Mouse (Mus musculus): ENCODE results near the gene Gm44502. TPM values are rescaled to one million over a fixed set of nuclear protein-coding genes. Genes with fewer than 3 reads are reported as not detected.

The Gm44502 gene
- polyA plus RNA-seq, 1 experiment from 2014 or later, result not detected

DNA sequence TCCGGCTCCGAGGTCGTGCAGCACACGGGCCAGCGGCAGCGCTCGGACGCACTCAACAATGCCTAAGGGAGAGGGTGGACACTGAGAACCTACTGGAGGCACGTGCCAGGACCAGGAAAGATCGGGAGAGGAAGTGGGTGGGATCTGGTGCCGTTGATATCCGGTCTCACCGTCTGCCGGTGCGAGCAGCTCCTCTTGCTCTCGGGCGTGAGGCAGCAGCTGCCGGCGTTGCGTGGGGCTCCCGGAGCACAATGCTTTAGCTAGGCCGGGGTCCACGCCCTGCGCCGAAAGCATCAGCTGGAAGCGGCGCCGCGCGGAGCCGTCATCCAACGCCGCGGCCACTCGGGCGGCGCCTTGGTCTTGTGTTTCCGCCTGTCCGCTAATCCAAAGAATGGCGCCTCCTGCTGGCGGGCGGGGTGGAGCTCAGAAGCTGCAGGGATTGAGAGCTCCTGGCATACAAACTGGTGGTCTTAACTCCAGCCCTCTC, 55.7 kb downstream of the Gm44502 start, which contains the start of gene Sco2:
Gene Sco2 (minus strand): TSS at position 85 of the 487 bp plus-strand sequence.
- H3K27ac ChIP-seq, result peak within 1 kb of the TSS; percentile 93
- H3K4me3 ChIP-seq, result peak within 1 kb of the TSS; percentile 64
- H3K4me2 ChIP-seq, result peak within 1 kb of the TSS; percentile 84
- H3K27me3 ChIP-seq, result peaks cover 31% of the 10 kb centered on the region
- H3K9ac ChIP-seq, result peak within 1 kb of the TSS; percentile 77
- peaks cover 20% of the 10 kb centered on the region for H3K4me1 ChIP-seq
- peak; percentile 74 for ATAC-seq (ENCODE audit: borderline replicate concordance, extremely low read depth, low FRiP score, low TSS enrichment)
- H3K9me3 ChIP-seq, result no peaks in the 10 kb centered on the region
- under 1% methylated on average over 42 of the region's 42 CpGs for WGBS
- H3K36me3 ChIP-seq, result peaks cover 39% of the 10 kb centered on the region

- peak overlapping the region; percentile 64 for H3K4me3 ChIP-seq
- H3K27me3 ChIP-seq, result peaks cover 25% of the 10 kb centered on the region
- H3K4me1 ChIP-seq, result peaks cover 15% of the 10 kb centered on the region
- H3K4me2 ChIP-seq, result peak overlapping the region; percentile 84
- H3K9me3 ChIP-seq, result no peaks in the 10 kb centered on the region
- peak overlapping the region; percentile 93 for H3K27ac ChIP-seq
- ATAC-seq (ENCODE audit: borderline replicate concordance, extremely low read depth, low FRiP score, low TSS enrichment), result peak; percentile 84
- H3K9ac ChIP-seq, result peak overlapping the region; percentile 77
- WGBS, result under 1% methylated on average over 35 of the region's 35 CpGs
- H3K36me3 ChIP-seq, result peaks cover 46% of the 10 kb centered on the region
Observed at GRCm38 (mm10) chr15:89373027-89373761, 56.3 kb downstream of the Gm44502 start.

GRCm38 (mm10) chr15:89372536-89372935, 57.0 kb downstream of the Gm44502 start:
- ATAC-seq (ENCODE audit: borderline replicate concordance, extremely low read depth, low FRiP score, low TSS enrichment), result no peak
- H3K27me3 ChIP-seq, result peaks cover 19% of the 10 kb centered on the region
- peak overlapping the region; percentile 93; the same call in 1 of the 2 replicates for H3K27ac ChIP-seq
- no peaks in the 10 kb centered on the region for H3K9me3 ChIP-seq
- peak overlapping the region; percentile 64; the same call in 1 of the 2 replicates for H3K4me3 ChIP-seq
- peaks cover 52% of the 10 kb centered on the region for H3K36me3 ChIP-seq
- H3K4me1 ChIP-seq, result peaks cover 15% of the 10 kb centered on the region
- peak overlapping the region; percentile 84 for H3K4me2 ChIP-seq
- 72% methylated on average over 7 of the region's 7 CpGs for WGBS
- H3K9ac ChIP-seq, result no peak overlapping the region

DNA sequence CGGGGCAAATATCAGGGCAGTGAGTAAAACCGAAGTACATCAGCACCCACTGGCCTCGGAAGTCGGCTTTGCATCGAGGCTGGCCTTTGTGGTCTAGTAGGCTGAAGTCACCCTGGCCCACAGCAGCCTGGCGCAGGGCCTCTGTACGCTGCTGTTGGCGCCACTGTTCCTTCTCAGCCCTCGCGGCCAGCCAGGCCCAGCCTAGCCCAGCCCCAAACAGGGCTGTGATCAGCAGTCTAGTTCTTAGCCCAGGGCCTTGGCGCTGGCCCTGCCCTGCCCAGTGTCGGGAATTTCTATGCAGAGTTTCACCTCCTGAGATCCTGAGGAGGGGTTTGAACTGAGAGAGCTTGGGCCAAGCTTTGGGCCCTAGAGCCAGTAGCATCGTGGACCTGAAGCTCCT, 57.4 kb downstream of the Gm44502 start:
- WGBS, result 83% methylated on average over 13 of the region's 13 CpGs
- H3K4me2 ChIP-seq, result no peak overlapping the region
- H3K9me3 ChIP-seq, result no peaks in the 10 kb centered on the region
- no peak for ATAC-seq (ENCODE audit: borderline replicate concordance, extremely low read depth, low FRiP score, low TSS enrichment)
- peaks cover 57% of the 10 kb centered on the region for H3K36me3 ChIP-seq
- H3K4me1 ChIP-seq, result peaks cover 15% of the 10 kb centered on the region
- no peak overlapping the region for H3K9ac ChIP-seq
- H3K27me3 ChIP-seq, result peaks cover 14% of the 10 kb centered on the region
- no peak overlapping the region for H3K27ac ChIP-seq
- no peak overlapping the region for H3K4me3 ChIP-seq

Other genes with a start within 250 kb of the Gm44502 start
- 123 and 128 TPM in 2 replicates for gene Plxnb2, start 248.9 kb downstream of the Gm44502 start, polyA plus RNA-seq (2015; fragmentation: Nextera tagmentation; extraction: Ambion mirVana)
- gene Dennd6b, start 233.2 kb downstream of the Gm44502 start, polyA plus RNA-seq (2015; fragmentation: Nextera tagmentation; extraction: Ambion mirVana), result 11.0 and 11.8 TPM in 2 replicates
- 24.5 and 28.5 TPM in 2 replicates for gene Ppp6r2, start 218.1 kb downstream of the Gm44502 start, polyA plus RNA-seq (2015; fragmentation: Nextera tagmentation; extraction: Ambion mirVana)
- gene Sbf1, start 114.4 kb downstream of the Gm44502 start, polyA plus RNA-seq (2015; fragmentation: Nextera tagmentation; extraction: Ambion mirVana), result 50.3 and 53.7 TPM in 2 replicates
- gene Adm2, start 107.0 kb downstream of the Gm44502 start, polyA plus RNA-seq (2015; fragmentation: Nextera tagmentation; extraction: Ambion mirVana), result 0.45 and 0.69 TPM in 2 replicates
- not detected in 2 replicates for gene Miox, start 95.3 kb downstream of the Gm44502 start, polyA plus RNA-seq (2015; fragmentation: Nextera tagmentation; extraction: Ambion mirVana)
- 70.7 and 74.4 TPM in 2 replicates for gene Lmf2, start 74.0 kb downstream of the Gm44502 start, polyA plus RNA-seq (2015; fragmentation: Nextera tagmentation; extraction: Ambion mirVana)
- 160 and 168 TPM in 2 replicates for gene Ncaph2, start 74.0 kb downstream of the Gm44502 start, polyA plus RNA-seq (2015; fragmentation: Nextera tagmentation; extraction: Ambion mirVana)
- 5.6 and 5.9 TPM in 2 replicates for gene Sco2, start 55.9 kb downstream of the Gm44502 start, polyA plus RNA-seq (2015; fragmentation: Nextera tagmentation; extraction: Ambion mirVana)
- gene Tymp, start 52.7 kb downstream of the Gm44502 start, polyA plus RNA-seq (2015; fragmentation: Nextera tagmentation; extraction: Ambion mirVana), result 1.1 and 1.7 TPM in 2 replicates
- gene Odf3b, start 50.4 kb downstream of the Gm44502 start, polyA plus RNA-seq (2015; fragmentation: Nextera tagmentation; extraction: Ambion mirVana), result 3.0 and 4.1 TPM in 2 replicates
- not detected in 2 replicates for gene Klhdc7b, start 44.8 kb downstream of the Gm44502 start, polyA plus RNA-seq (2015; fragmentation: Nextera tagmentation; extraction: Ambion mirVana)
- gene Syce3, start 19.2 kb downstream of the Gm44502 start, polyA plus RNA-seq (2015; fragmentation: Nextera tagmentation; extraction: Ambion mirVana), result not detected in 2 replicates
- 4.2 and 5.1 TPM in 2 replicates for gene Cpt1b, start 3.8 kb downstream of the Gm44502 start, polyA plus RNA-seq (2015; fragmentation: Nextera tagmentation; extraction: Ambion mirVana)
- gene C730034F03Rik, start 107 bp downstream of the Gm44502 start, polyA plus RNA-seq (2015; fragmentation: Nextera tagmentation; extraction: Ambion mirVana), result 2.3 and 2.4 TPM in 2 replicates
- 51.3 and 57.9 TPM in 2 replicates for gene Chkb, start 212 bp upstream of the Gm44502 start, polyA plus RNA-seq (2015; fragmentation: Nextera tagmentation; extraction: Ambion mirVana)
- gene Mapk8ip2, start 24.2 kb upstream of the Gm44502 start, polyA plus RNA-seq (2015; fragmentation: Nextera tagmentation; extraction: Ambion mirVana), result 0.65 and 0.97 TPM in 2 replicates
- 21.5 and 22.7 TPM in 2 replicates for gene Arsa, start 47.7 kb upstream of the Gm44502 start, polyA plus RNA-seq (2015; fragmentation: Nextera tagmentation; extraction: Ambion mirVana)
- gene Shank3, start 69.9 kb upstream of the Gm44502 start, polyA plus RNA-seq (2015; fragmentation: Nextera tagmentation; extraction: Ambion mirVana), result 2.5 and 2.8 TPM in 2 replicates
- 0.10 and 0.20 TPM in 2 replicates for gene Acr, start 138.6 kb upstream of the Gm44502 start, polyA plus RNA-seq (2015; fragmentation: Nextera tagmentation; extraction: Ambion mirVana)
- gene Rabl2, start 162.2 kb upstream of the Gm44502 start, polyA plus RNA-seq (2015; fragmentation: Nextera tagmentation; extraction: Ambion mirVana), result 45.9 and 46.2 TPM in 2 replicates

Data from lung, embryonic 15.5 days (tissue).